Mouse (Mus musculus): ENCODE measurements around the gene Slc29a2. TPM values are rescaled to one million over a fixed set of nuclear protein-coding genes. Genes with fewer than 3 reads are reported as not detected.
A peak's percentile ranks its signal among the peaks of the same experiment; 100 is the strongest.

Slc29a2 gene
- polyA plus RNA-seq, 1 experiment from 2014 or later, result 4.7 TPM

GRCm38 (mm10) chr19:5038709-5039156, 15.1 kb downstream of the Slc29a2 start, which contains the start of the genes B4gat1 and AC124502.3:
TSS of gene B4gat1 (plus strand) at chr19:5038826.
TSS of gene AC124502.3 (plus strand) at chr19:5038891.
- Histone ChIP-seq H3K27ac (ENCODE audit: low read length) (peak within 1 kb of the TSS; percentile 72), H3K27me3 (ENCODE audit: control insufficient read depth, insufficient read depth, low read length) (no peaks in the 10 kb centered on the region), H3K4me1 (ENCODE audit: control insufficient read depth, insufficient read depth, low read length) (peaks cover 26% of the 10 kb centered on the region), H3K9ac (replicated peaks; ENCODE audit: low read depth, low read length) (peak within 1 kb of the TSS; percentile 59), H3K4me2 (replicated peaks; ENCODE audit: low read depth, low read length) (peak within 1 kb of the TSS; percentile 93), H3K36me3 (ENCODE audit: control insufficient read depth, insufficient read depth, low read length) (peaks cover 3% of the 10 kb centered on the region; the same call in 1 of the 2 replicates), H3K4me3 (ENCODE audit: low read depth, low read length) (peak within 1 kb of the TSS; percentile 56), H3K9me3 (ENCODE audit: control insufficient read depth, low read depth, low read length) (no peaks in the 10 kb centered on the region)
- WGBS, result under 1% methylated on average over 44 of the region's 44 CpGs
- peak; percentile 88 for ATAC-seq (ENCODE audit: insufficient number of reproducible peaks, insufficient read depth, low FRiP score, low read depth)

DNA sequence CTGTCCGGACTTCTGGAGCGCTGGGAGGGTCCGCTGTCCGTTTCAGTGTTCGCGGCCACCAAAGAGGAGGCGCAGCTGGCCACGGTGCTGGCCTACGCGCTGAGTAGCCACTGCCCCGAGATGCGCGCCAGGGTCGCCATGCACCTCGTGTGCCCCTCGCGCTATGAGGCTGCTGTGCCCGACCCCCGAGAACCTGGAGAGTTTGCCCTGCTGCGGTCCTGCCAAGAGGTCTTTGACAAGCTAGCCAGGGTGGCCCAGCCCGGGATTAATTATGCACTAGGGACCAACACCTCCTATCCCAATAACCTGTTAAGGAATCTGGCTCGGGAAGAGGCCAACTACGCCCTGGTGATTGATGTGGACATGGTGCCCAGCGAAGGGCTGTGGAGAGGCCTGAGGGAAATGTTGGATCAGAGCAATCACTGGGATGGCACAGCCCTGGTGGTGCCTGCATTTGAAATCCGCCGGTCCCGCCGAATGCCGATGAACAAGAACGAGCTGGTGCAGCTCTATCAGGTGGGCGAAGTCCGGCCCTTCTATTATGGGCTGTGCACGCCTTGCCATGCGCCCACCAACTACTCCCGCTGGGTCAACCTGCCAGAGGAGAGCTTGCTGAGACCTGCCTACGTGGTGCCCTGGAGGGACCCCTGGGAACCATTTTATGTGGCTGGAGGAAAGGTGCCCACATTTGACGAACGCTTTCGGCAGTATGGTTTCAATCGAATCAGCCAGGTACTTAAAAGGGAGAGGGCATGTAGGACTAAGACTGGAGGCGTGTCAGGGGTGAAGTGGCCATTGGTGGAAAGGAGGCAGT, 15.8 kb downstream of the Slc29a2 start:
- peak overlapping the region; percentile 93 for H3K4me2 ChIP-seq (replicated peaks; ENCODE audit: low read depth, low read length)
- H3K36me3 ChIP-seq (ENCODE audit: control insufficient read depth, insufficient read depth, low read length), result peaks cover 3% of the 10 kb centered on the region; the same call in 1 of the 2 replicates
- peak overlapping the region; percentile 59 for H3K9ac ChIP-seq (replicated peaks; ENCODE audit: low read depth, low read length)
- H3K9me3 ChIP-seq (ENCODE audit: control insufficient read depth, low read depth, low read length), result no peaks in the 10 kb centered on the region
- peaks cover 26% of the 10 kb centered on the region for H3K4me1 ChIP-seq (ENCODE audit: control insufficient read depth, insufficient read depth, low read length)
- 15% methylated on average over 41 of the region's 41 CpGs for WGBS
- 0 out of 2 replicates have a peak, but pooled peaks have one; percentile 12 for ATAC-seq (ENCODE audit: insufficient number of reproducible peaks, insufficient read depth, low FRiP score, low read depth)
- H3K27me3 ChIP-seq (ENCODE audit: control insufficient read depth, insufficient read depth, low read length), result no peaks in the 10 kb centered on the region
- peak overlapping the region; percentile 56 for H3K4me3 ChIP-seq (ENCODE audit: low read depth, low read length)
- H3K27ac ChIP-seq (ENCODE audit: low read length), result peak overlapping the region; percentile 72; the same call in 1 of the 2 replicates

GRCm38 (mm10) chr19:5040862-5041523, 17.3 kb downstream of the Slc29a2 start, which contains the start of gene Brms1:
TSS of gene Brms1 (plus strand) at chr19:5041354.
- 3% methylated on average over 40 of the region's 40 CpGs for WGBS
- H3K4me2 ChIP-seq (replicated peaks; ENCODE audit: low read depth, low read length), result peak within 1 kb of the TSS; percentile 93
- peak within 1 kb of the TSS; percentile 83 for H3K9ac ChIP-seq (replicated peaks; ENCODE audit: low read depth, low read length)
- H3K9me3 ChIP-seq (ENCODE audit: control insufficient read depth, low read depth, low read length), result no peaks in the 10 kb centered on the region
- peak within 1 kb of the TSS; percentile 61 for H3K27ac ChIP-seq (ENCODE audit: low read length)
- no peaks in the 10 kb centered on the region for H3K27me3 ChIP-seq (ENCODE audit: control insufficient read depth, insufficient read depth, low read length)
- peaks cover 26% of the 10 kb centered on the region for H3K4me1 ChIP-seq (ENCODE audit: control insufficient read depth, insufficient read depth, low read length)
- H3K4me3 ChIP-seq (ENCODE audit: low read depth, low read length), result peak within 1 kb of the TSS; percentile 56
- peaks cover 3% of the 10 kb centered on the region; the same call in 1 of the 2 replicates for H3K36me3 ChIP-seq (ENCODE audit: control insufficient read depth, insufficient read depth, low read length)
- peak; percentile 64 for ATAC-seq (ENCODE audit: insufficient number of reproducible peaks, insufficient read depth, low FRiP score, low read depth)

DNA sequence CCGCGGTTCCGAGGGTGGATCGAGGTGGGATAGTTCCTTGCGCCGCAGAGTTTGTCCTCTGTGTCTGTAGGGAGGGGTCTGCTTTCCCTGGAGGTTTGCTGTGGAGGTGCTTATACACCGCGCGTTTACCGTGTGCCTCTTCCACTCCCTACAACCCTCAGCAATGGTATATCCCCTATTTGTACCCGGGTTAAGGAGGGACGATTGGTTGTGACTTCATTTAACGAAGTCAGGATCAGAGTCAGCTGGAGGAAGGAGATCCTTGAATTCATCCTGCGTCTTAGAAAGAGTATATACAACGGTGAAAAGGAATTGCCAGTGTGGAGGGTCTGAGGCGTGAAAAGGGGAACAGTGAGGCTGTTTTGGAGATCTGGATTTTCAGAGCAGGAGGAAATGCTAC, 17.9 kb downstream of the Slc29a2 start:
- Histone ChIP-seq H3K9ac (replicated peaks; ENCODE audit: low read depth, low read length) (peak overlapping the region; percentile 83), H3K36me3 (ENCODE audit: control insufficient read depth, insufficient read depth, low read length) (peaks cover 6% of the 10 kb centered on the region; the same call in 1 of the 2 replicates), H3K4me2 (replicated peaks; ENCODE audit: low read depth, low read length) (peak overlapping the region; percentile 93), H3K4me3 (ENCODE audit: low read depth, low read length) (peak overlapping the region; percentile 56), H3K4me1 (ENCODE audit: control insufficient read depth, insufficient read depth, low read length) (peaks cover 26% of the 10 kb centered on the region), H3K27me3 (ENCODE audit: control insufficient read depth, insufficient read depth, low read length) (no peaks in the 10 kb centered on the region), H3K9me3 (ENCODE audit: control insufficient read depth, low read depth, low read length) (no peaks in the 10 kb centered on the region), H3K27ac (ENCODE audit: low read length) (peak overlapping the region; percentile 61)
- ATAC-seq (ENCODE audit: insufficient number of reproducible peaks, insufficient read depth, low FRiP score, low read depth), result no peak
- 2% methylated on average over 16 of the region's 16 CpGs for WGBS

- peaks cover 11% of the 10 kb centered on the region; the same call in 1 of the 2 replicates for H3K36me3 ChIP-seq (ENCODE audit: control insufficient read depth, insufficient read depth, low read length)
- no peak overlapping the region for H3K9ac ChIP-seq (replicated peaks; ENCODE audit: low read depth, low read length)
- 83% methylated on average over 4 of the region's 4 CpGs for WGBS
- H3K27me3 ChIP-seq (ENCODE audit: control insufficient read depth, insufficient read depth, low read length), result no peaks in the 10 kb centered on the region
- no peak overlapping the region for H3K27ac ChIP-seq (ENCODE audit: low read length)
- H3K9me3 ChIP-seq (ENCODE audit: control insufficient read depth, low read depth, low read length), result no peaks in the 10 kb centered on the region
- ATAC-seq (ENCODE audit: insufficient number of reproducible peaks, insufficient read depth, low FRiP score, low read depth), result no peak
- no peak overlapping the region for H3K4me2 ChIP-seq (replicated peaks; ENCODE audit: low read depth, low read length)
- peaks cover 20% of the 10 kb centered on the region for H3K4me1 ChIP-seq (ENCODE audit: control insufficient read depth, insufficient read depth, low read length)
- no peak overlapping the region for H3K4me3 ChIP-seq (ENCODE audit: low read depth, low read length)
Observed at GRCm38 (mm10) chr19:5045531-5045930, 21.9 kb downstream of the Slc29a2 start.

- ATAC-seq (ENCODE audit: insufficient number of reproducible peaks, insufficient read depth, low FRiP score, low read depth), result no peak
- Histone ChIP-seq H3K4me1 (ENCODE audit: control insufficient read depth, insufficient read depth, low read length) (peaks cover 10% of the 10 kb centered on the region; the same call in 1 of the 2 replicates), H3K27ac (ENCODE audit: low read length) (no peak overlapping the region), H3K36me3 (ENCODE audit: control insufficient read depth, insufficient read depth, low read length) (peaks cover 8% of the 10 kb centered on the region; the same call in 1 of the 2 replicates), H3K27me3 (ENCODE audit: control insufficient read depth, insufficient read depth, low read length) (0 out of 2 replicates have a peak, but pooled peaks cover 6% of the 10 kb centered on the region), H3K4me3 (ENCODE audit: low read depth, low read length) (no peak overlapping the region), H3K9me3 (ENCODE audit: control insufficient read depth, low read depth, low read length) (no peaks in the 10 kb centered on the region), H3K4me2 (replicated peaks; ENCODE audit: low read depth, low read length) (no peak overlapping the region), H3K9ac (replicated peaks; ENCODE audit: low read depth, low read length) (no peak overlapping the region)
- WGBS, result 86% methylated on average over 14 of the region's 14 CpGs
Observed at GRCm38 (mm10) chr19:5048138-5049056, 24.7 kb downstream of the Slc29a2 start.

- no peak overlapping the region for H3K27ac ChIP-seq (ENCODE audit: low read length)
- H3K9ac ChIP-seq (replicated peaks; ENCODE audit: low read depth, low read length), result no peak overlapping the region
- no peak for ATAC-seq (ENCODE audit: insufficient number of reproducible peaks, insufficient read depth, low FRiP score, low read depth)
- peaks cover 10% of the 10 kb centered on the region; the same call in 1 of the 2 replicates for H3K4me1 ChIP-seq (ENCODE audit: control insufficient read depth, insufficient read depth, low read length)
- H3K9me3 ChIP-seq (ENCODE audit: control insufficient read depth, low read depth, low read length), result no peaks in the 10 kb centered on the region
- H3K27me3 ChIP-seq (ENCODE audit: control insufficient read depth, insufficient read depth, low read length), result 0 out of 2 replicates have a peak, but pooled peaks cover 8% of the 10 kb centered on the region
- 87% methylated on average over 6 of the region's 6 CpGs for WGBS
- no peak overlapping the region for H3K4me2 ChIP-seq (replicated peaks; ENCODE audit: low read depth, low read length)
- peaks cover 7% of the 10 kb centered on the region; the same call in 1 of the 2 replicates for H3K36me3 ChIP-seq (ENCODE audit: control insufficient read depth, insufficient read depth, low read length)
- H3K4me3 ChIP-seq (ENCODE audit: low read depth, low read length), result no peak overlapping the region
Observed at GRCm38 (mm10) chr19:5049325-5049724, 25.7 kb downstream of the Slc29a2 start.
